Mouse (Mus musculus): ENCODE results near the gene Brip1.

DNA sequence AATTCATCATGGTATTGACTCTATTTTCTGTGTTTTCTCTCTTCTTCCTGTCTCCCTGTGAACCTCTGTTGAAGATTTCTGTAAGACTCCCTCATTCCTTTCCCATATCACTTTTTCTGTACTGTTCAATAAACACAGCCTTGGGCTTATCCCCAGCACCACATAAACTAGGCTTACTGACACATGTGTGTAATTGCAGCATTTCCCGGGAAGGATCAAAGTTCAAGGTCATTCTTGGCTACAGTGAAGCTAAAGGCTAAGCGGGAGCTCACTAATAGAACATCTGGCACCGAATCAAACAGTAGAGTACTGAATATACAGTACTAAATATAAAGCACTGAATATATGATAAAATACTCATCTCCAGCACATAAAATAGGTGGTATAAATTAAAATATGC, 25.2 kb downstream of the Brip1 start:
- TF ChIP-seq POLR2A (IDR thresholded peaks at IDR 0.05; ENCODE audit: low read depth, low read length) (no peak), CTCF (conservative IDR thresholded peaks at IDR 0.05; ENCODE audit: insufficient read depth, insufficient read length, low read depth, low read length) (no peak)
